In genomic region chr17:74717091-74717617, GRCm38 (mm10) we compare ENCODE assay signal across 7 mouse cellular contexts. TPM values are rescaled to one million over a fixed set of nuclear protein-coding genes. Genes with fewer than 3 reads are reported as not detected.
DNase-seq lines count a peak whose midpoint lies in the region; ATAC-seq lines count a peak whose summit lies in the region.

No protein-coding gene starts in this region.

- 0 out of 2 replicates have a peak overlapping the region, but pooled peaks have one; percentile 14 for H3K27ac ChIP-seq in lung, embryonic 16.5 days (ENCODE audit: low read length)
- peak overlapping the region; percentile 74 for H3K27ac ChIP-seq in forebrain, embryonic 10.5 days
- peak overlapping the region; percentile 78 for H3K27ac ChIP-seq in limb, embryonic 12.5 days
- H3K27ac ChIP-seq in stomach, embryonic 14.5 days (ENCODE audit: low read length), result peak overlapping the region; percentile 48; the same call in 1 of the 2 replicates

- 0 out of 2 replicates have a peak, but pooled peaks cover 3% of the 10 kb centered on the region for H3K4me1 ChIP-seq in lung, embryonic 16.5 days (replicated peaks; ENCODE audit: control insufficient read depth, insufficient read depth, low read length)
- peaks cover 15% of the 10 kb centered on the region for H3K4me1 ChIP-seq in forebrain, embryonic 10.5 days
- H3K4me1 ChIP-seq in limb, embryonic 12.5 days (replicated peaks), result peaks cover 9% of the 10 kb centered on the region; the same call in 1 of the 2 replicates
- 0 out of 2 replicates have a peak, but pooled peaks cover 4% of the 10 kb centered on the region for H3K4me1 ChIP-seq in stomach, embryonic 14.5 days (ENCODE audit: control insufficient read depth, insufficient read depth, low read length)

- no peaks in the 10 kb centered on the region for H3K9me3 ChIP-seq in lung, embryonic 16.5 days (ENCODE audit: control insufficient read depth, low read length)
- no peaks in the 10 kb centered on the region for H3K9me3 ChIP-seq in forebrain, embryonic 10.5 days
- no peaks in the 10 kb centered on the region for H3K9me3 ChIP-seq in limb, embryonic 12.5 days
- H3K9me3 ChIP-seq in stomach, embryonic 14.5 days (ENCODE audit: control insufficient read depth, low read depth, low read length), result no peaks in the 10 kb centered on the region

- H3K27me3 ChIP-seq in lung, embryonic 16.5 days (ENCODE audit: control insufficient read depth, insufficient read depth, low read depth, low read length), result no peaks in the 10 kb centered on the region
- no peaks in the 10 kb centered on the region for H3K27me3 ChIP-seq in forebrain, embryonic 10.5 days (ENCODE audit: poor library complexity, severe bottlenecking)
- H3K27me3 ChIP-seq in limb, embryonic 12.5 days, result no peaks in the 10 kb centered on the region
- no peaks in the 10 kb centered on the region for H3K27me3 ChIP-seq in stomach, embryonic 14.5 days (ENCODE audit: control insufficient read depth, insufficient read depth, low read length)

- no peak for DNase-seq in lung, postnatal 4 days
- no peak for DNase-seq in forebrain, embryonic 10.5 days (ENCODE audit: extremely low spot score, low spot score)
- no peak for DNase-seq in layer of hippocampus, postnatal 36 days
- DNase-seq in adrenal gland, postnatal 25 days, result no peak

- peak overlapping the region; percentile 55 for H3K9ac ChIP-seq in lung, embryonic 16.5 days (ENCODE audit: low read length)
- peak overlapping the region; percentile 57 for H3K9ac ChIP-seq in limb, embryonic 12.5 days (replicated peaks)
- peak overlapping the region; percentile 36; the same call in 1 of the 2 replicates for H3K9ac ChIP-seq in stomach, embryonic 14.5 days (replicated peaks; ENCODE audit: low read depth, low read length)

- ATAC-seq in lung, embryonic 16.5 days (ENCODE audit: low read depth), result peak; percentile 29; the same call in 1 of the 2 replicates
- ATAC-seq in limb, embryonic 12.5 days (ENCODE audit: insufficient number of reproducible peaks, insufficient read depth, low FRiP score, low TSS enrichment, low read depth), result peak; percentile 17; the same call in 1 of the 2 replicates
- ATAC-seq in stomach, embryonic 14.5 days (ENCODE audit: insufficient number of reproducible peaks, insufficient read depth, low FRiP score, low read depth), result no peak

- peaks cover 4% of the 10 kb centered on the region; the same call in 1 of the 2 replicates for H3K36me3 ChIP-seq in lung, embryonic 16.5 days (ENCODE audit: control insufficient read depth, insufficient read depth, low read length)
- H3K36me3 ChIP-seq in forebrain, embryonic 10.5 days (replicated peaks), result peaks cover 9% of the 10 kb centered on the region
- H3K36me3 ChIP-seq in limb, embryonic 12.5 days, result peaks cover 15% of the 10 kb centered on the region; the same call in 1 of the 2 replicates
- H3K36me3 ChIP-seq in stomach, embryonic 14.5 days (ENCODE audit: control insufficient read depth, insufficient read depth, low read length), result no peaks in the 10 kb centered on the region

- WGBS in lung, embryonic 16.5 days, result 9% methylated on average over 14 of the region's 14 CpGs
- WGBS in forebrain, embryonic 10.5 days, result 12% methylated on average over 14 of the region's 14 CpGs
- 10% methylated on average over 14 of the region's 14 CpGs for WGBS in limb, embryonic 12.5 days
- WGBS in stomach, embryonic 14.5 days, result 9% methylated on average over 14 of the region's 14 CpGs

- peak overlapping the region; percentile 69 for H3K4me2 ChIP-seq in lung, embryonic 16.5 days (ENCODE audit: low read depth, low read length)
- peak overlapping the region; percentile 84 for H3K4me2 ChIP-seq in limb, embryonic 12.5 days
- H3K4me2 ChIP-seq in stomach, embryonic 14.5 days (replicated peaks; ENCODE audit: low read depth, low read length), result peak overlapping the region; percentile 68

- peak overlapping the region; percentile 75 for H3K4me3 ChIP-seq in lung, embryonic 16.5 days (ENCODE audit: low read length)
- peak overlapping the region; percentile 93 for H3K4me3 ChIP-seq in forebrain, embryonic 10.5 days
- H3K4me3 ChIP-seq in limb, embryonic 12.5 days (replicated peaks), result peak overlapping the region; percentile 76
- peak overlapping the region; percentile 71 for H3K4me3 ChIP-seq in stomach, embryonic 14.5 days (ENCODE audit: low read depth, low read length)

RNA-seq across cellular contexts. Expression of gene Ttc27, which starts 0.4 kb away (rescaled TPM):
- 18.6 and 20.0 TPM in 2 replicates for polyA plus RNA-seq in lung, embryonic 16.5 days (2015; fragmentation: Nextera tagmentation; extraction: Ambion mirVana)
- polyA plus RNA-seq in forebrain, embryonic 10.5 days (2016; fragmentation: Nextera tagmentation; extraction: Ambion mirVana), result 29.0 and 30.5 TPM in 2 replicates
- polyA plus RNA-seq in limb, embryonic 12.5 days (2016; fragmentation: Nextera tagmentation; extraction: Ambion mirVana), result 27.1 and 27.8 TPM in 2 replicates
- polyA plus RNA-seq in stomach, embryonic 14.5 days (2014; fragmentation: Nextera tagmentation; extraction: Ambion mirVana), result 28.0 and 28.6 TPM in 2 replicates
- 10 to 100 TPM; 24.1 to 24.6 TPM for total RNA-seq in layer of hippocampus, postnatal 36 days (2021)
- 24.2 and 31.7 TPM in 2 replicates for total RNA-seq in adrenal gland, postnatal 25 days (2021)

Comparison
In these comparisons a context has a peak if more than half of its experiments do, and no peak if none do; other contexts are left out.
1. H3K27ac ChIP-seq: peak in every context shown above with its lines; median percentile 78 in limb, embryonic 12.5 days; 74 in forebrain, embryonic 10.5 days; 48 in stomach, embryonic 14.5 days; 14 in lung, embryonic 16.5 days.